Mouse (Mus musculus) gastrocnemius, postnatal 36 days (tissue): ENCODE results near the gene Gfm2. TPM values are rescaled to one million over a fixed set of nuclear protein-coding genes. Genes with fewer than 3 reads are reported as not detected.

ENCODE experiments used
- DNase-seq, 2 experiments: peaks; one replicate each; pipeline ENCODE4 v3.0.0; 2022
- intact Hi-C: fragments of 180-260 bp; cut with DNase I; formaldehyde crosslinking; loops from one replicate; pipeline ENCODE4 v1.15.1; 2025
- total RNA-seq, 2 experiments: library from RNA; stranded (reverse); gene quantifications; 2 replicates each; pipeline ENCODE4 v1.2.3; 2021

The Gfm2 gene
- total RNA-seq, 2 experiments from 2014 or later: 45.9 to 49.8 TPM

DNA sequence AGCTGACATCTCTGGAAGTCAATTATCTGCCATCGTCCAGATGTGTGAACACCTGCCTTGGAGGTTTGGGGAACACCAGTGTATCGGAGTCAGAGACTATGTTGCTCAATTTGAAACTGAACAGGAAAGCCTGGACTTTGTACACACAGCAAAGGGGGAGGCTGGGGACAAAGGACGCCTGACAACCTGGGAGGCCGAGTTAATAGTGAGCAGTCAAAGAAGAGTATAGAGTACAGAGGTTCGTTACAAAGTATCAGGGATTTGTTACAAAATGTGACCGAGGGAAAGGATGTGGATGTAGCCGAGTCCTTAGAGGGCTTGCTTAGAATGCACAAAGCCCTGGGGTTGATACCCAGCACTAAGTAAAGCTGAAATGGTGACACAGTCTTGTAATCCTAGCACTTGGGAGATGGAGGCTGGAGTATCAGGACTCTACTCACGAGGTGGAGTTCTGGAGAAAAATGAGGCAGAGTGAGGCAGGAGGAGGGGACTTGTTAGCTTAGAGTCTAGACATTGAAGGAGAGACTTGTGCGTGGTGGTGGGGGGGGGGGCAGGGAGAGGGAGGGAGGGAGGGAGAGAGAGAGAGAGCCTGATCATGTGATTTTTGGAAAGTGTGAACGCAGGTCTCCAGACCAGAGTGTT lies 86.7 kb downstream of the Gfm2 start:
- intact Hi-C loops: no loop called here
- no peak for DNase-seq

DNA sequence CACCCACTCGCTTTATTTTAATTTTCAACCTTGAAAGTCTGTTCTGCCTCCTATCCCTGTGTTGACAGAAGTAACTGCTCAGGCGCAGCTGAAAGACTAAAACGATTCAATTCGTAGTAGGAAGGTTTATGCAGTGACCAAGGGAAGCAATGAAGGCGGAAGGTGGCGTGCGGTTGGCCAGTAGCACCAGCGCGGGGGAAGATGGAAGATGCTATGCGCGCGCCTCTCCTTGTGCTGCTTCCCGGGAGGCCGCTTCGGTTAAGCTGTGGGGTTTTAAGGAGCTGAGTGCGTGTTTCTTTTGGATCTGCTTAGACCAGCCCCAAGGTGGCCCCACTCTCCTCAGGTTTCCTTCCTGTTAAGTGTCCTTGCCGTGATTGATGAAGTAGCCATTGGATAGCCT lies 87.4 kb downstream of the Gfm2 start:
- intact Hi-C loops: no loop called here
- DNase-seq: no peak

DNA sequence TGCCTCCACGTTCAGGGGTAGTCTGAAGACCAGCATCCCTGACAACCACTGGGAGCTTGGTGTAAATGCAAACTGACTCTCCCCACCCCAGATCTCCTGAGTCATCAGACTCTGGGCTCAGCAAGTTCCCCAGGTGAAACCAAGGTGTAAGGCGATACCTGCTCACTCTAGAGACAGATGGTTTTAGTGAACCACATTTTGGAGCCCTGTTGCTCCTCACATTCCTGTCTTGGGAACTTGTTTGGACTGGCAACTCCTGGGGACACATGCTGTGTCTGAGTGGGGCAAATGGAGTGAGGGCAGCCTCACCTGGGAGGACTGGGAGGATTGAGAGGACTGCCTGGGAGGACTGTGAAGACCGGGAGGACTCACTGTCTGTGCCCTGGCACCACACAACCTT lies 90.1 kb downstream of the Gfm2 start:
- DNase-seq: no peak
- intact Hi-C loops: no loop called here

DNA sequence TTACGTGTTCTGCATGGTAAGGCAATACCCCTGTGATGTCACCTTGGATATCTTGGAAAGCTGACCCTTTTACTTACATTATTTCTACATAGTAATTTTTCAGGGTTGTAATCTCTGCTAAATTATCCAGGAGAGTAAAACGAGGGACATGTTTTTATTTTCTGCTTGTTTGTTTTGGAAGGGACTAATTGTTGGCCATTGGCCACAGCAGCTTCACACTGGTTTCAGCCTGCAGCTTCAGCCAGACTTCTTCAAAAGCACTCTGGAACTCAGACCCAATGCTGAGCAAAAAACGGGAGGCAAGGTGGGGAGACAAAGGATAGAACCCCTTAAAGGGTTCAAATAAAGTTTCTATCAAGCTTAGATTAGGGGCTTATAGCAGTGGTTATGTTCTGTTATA lies 92.4 kb downstream of the Gfm2 start:
- intact Hi-C loops: no loop called here
- DNase-seq: no peak

Other genes starting within 250 kb of the Gfm2 start
- under 1 TPM; 0.07 to 0.08 TPM for gene Gcnt4, start 213.2 kb upstream of the Gfm2 start, total RNA-seq
- gene 1700029F12Rik, start 103.6 kb upstream of the Gfm2 start, total RNA-seq: not detected
- not detected for gene Fam169a, start 70.7 kb upstream of the Gfm2 start, total RNA-seq
- 1 to 10 TPM in 1 of 2 experiments, not detected in 1; 1.1 TPM for gene Gm6169, start 38.7 kb upstream of the Gfm2 start, total RNA-seq
- gene Nsa2, start within 50 bp of the Gfm2 start, total RNA-seq: 10 to 100 TPM; 42.4 to 49.4 TPM
- 1 to 10 TPM; 6.8 to 7.7 TPM for gene Hexb, start 60.4 kb downstream of the Gfm2 start, total RNA-seq
- gene Enc1, start 103.2 kb downstream of the Gfm2 start, total RNA-seq: 1 to 10 TPM; 1.4 to 2.6 TPM